Mouse (Mus musculus): Measurements from ENCODE around the gene Dbnl. TPM values are rescaled to one million over a fixed set of nuclear protein-coding genes. Genes with fewer than 3 reads are reported as not detected.

Dbnl gene
- polyA plus RNA-seq, 1 experiment from 2014 or later, result 82.7 TPM

DNA sequence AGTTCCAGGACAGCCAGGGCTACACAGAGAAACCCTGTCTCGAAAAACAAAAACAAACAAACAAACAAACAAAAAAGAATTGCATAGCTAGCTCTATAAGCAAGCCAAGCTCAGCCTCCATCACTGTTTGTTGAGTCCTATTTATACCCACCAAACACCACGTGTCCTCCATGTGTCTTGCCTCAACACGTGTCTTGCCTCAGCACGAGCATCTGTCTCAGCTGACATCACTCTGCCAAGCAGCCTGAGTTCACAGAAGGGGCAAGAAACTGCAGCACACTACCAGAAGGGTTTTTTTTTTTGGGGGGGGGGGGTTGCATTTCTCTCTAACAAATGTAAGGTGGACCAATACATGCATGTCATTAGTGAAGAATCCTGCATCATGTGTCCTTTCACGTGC lies 62.2 kb downstream of the Dbnl start:
- Histone ChIP-seq H3K9ac (ENCODE audit: low read depth, low read length) (no peak overlapping the region), H3K36me3 (ENCODE audit: insufficient read depth, low read length) (no peaks in the 10 kb centered on the region), H3K4me1 (replicated peaks; ENCODE audit: insufficient read depth, low read length) (0 out of 2 replicates have a peak, but pooled peaks cover 3% of the 10 kb centered on the region), H3K4me3 (replicated peaks; ENCODE audit: low read depth, low read length) (no peak overlapping the region), H3K27ac (no peak overlapping the region), H3K4me2 (ENCODE audit: low read length) (no peak overlapping the region), H3K27me3 (ENCODE audit: insufficient read depth, low read length) (no peaks in the 10 kb centered on the region), H3K9me3 (replicated peaks; ENCODE audit: low read length) (no peaks in the 10 kb centered on the region)
- ATAC-seq (replicated peaks; ENCODE audit: low FRiP score, low read depth) (no peak), DNase-seq (ENCODE audit: low spot score) (no peak)
- WGBS, result 44% methylated on average over 5 of the region's 5 CpGs
- TF ChIP-seq CTCF (IDR thresholded peaks at IDR 0.05; ENCODE audit: low read depth), result no peak

Other genes with a start within 250 kb of the Dbnl start
- 14.7 and 15.5 TPM in 2 replicates for gene Ccdc117, start 246.3 kb upstream of the Dbnl start, polyA plus RNA-seq (2015; fragmentation: Nextera tagmentation; extraction: Ambion mirVana)
- not detected in 2 replicates for gene Ankrd36, start 218.8 kb upstream of the Dbnl start, polyA plus RNA-seq (2015; fragmentation: Nextera tagmentation; extraction: Ambion mirVana)
- gene Mrps24, start 72.8 kb upstream of the Dbnl start, polyA plus RNA-seq (2015; fragmentation: Nextera tagmentation; extraction: Ambion mirVana), result 256 and 279 TPM in 2 replicates
- gene Urgcp, start 26.1 kb upstream of the Dbnl start, polyA plus RNA-seq (2015; fragmentation: Nextera tagmentation; extraction: Ambion mirVana), result 22.8 and 23.0 TPM in 2 replicates
- gene Pgam2, start 15.2 kb downstream of the Dbnl start, polyA plus RNA-seq (2015; fragmentation: Nextera tagmentation; extraction: Ambion mirVana), result 111 and 121 TPM in 2 replicates
- gene Polm, start 49.5 kb downstream of the Dbnl start, polyA plus RNA-seq (2015; fragmentation: Nextera tagmentation; extraction: Ambion mirVana), result 7.8 and 8.7 TPM in 2 replicates
- 33.9 and 38.6 TPM in 2 replicates for gene Aebp1, start 73.5 kb downstream of the Dbnl start, polyA plus RNA-seq (2015; fragmentation: Nextera tagmentation; extraction: Ambion mirVana)
- 74.4 and 82.6 TPM in 2 replicates for gene Pold2, start 89.8 kb downstream of the Dbnl start, polyA plus RNA-seq (2015; fragmentation: Nextera tagmentation; extraction: Ambion mirVana)
- gene Myl7, start 110.3 kb downstream of the Dbnl start, polyA plus RNA-seq (2015; fragmentation: Nextera tagmentation; extraction: Ambion mirVana), result 1.6 and 1.9 TPM in 2 replicates
- 0.64 and 1.0 TPM in 2 replicates for gene Gck, start 161.6 kb downstream of the Dbnl start, polyA plus RNA-seq (2015; fragmentation: Nextera tagmentation; extraction: Ambion mirVana)
- gene Ykt6, start 167.2 kb downstream of the Dbnl start, polyA plus RNA-seq (2015; fragmentation: Nextera tagmentation; extraction: Ambion mirVana), result 41.8 and 46.5 TPM in 2 replicates